Mouse (Mus musculus): Measurements from ENCODE around the gene Ttll11. TPM values are rescaled to one million over a fixed set of nuclear protein-coding genes. Genes with fewer than 3 reads are reported as not detected.

Ttll11 gene
- polyA plus RNA-seq, 1 experiment from 2014 or later: 1.00 TPM

DNA sequence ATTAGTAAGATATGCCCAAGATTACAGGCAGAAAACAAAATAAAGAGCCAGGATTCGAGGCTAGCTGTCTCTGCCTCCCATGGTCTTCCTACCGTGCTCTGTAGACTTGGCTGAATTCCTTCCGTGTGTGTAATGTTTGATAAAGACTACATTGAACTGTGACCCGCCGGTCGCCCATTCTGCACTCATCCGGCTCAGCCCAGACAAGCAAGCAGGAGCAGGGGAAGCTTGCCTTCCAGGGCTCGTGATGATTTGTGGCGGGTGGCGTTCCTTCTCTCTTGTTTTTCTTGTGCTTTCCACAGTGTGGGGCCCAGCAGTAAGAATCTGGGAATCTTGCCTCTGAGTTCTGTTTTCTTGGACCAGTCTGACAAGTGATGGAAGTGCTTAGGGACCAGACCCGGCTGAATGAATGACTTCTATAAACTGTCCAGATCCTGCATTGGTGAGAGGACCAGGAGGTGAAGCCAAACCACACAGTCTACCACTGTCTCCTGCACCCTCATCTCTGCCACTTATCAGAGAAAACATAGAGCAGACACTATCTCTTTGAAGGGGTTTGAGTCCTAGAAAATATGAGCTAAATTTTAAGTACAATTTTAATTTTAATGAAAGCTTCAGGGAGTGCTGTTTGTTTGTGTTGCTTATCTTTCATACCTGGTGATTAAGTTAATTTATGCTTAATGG is 146.8 kb downstream of the Ttll11 start:
- Histone ChIP-seq H3K4me1 (ENCODE audit: control insufficient read depth in 2 of 2, insufficient read depth in 2 of 2, low read length in 2 of 2) (peaks cover 22 to 30% of the 10 kb centered on the region in 2 experiments), H3K9me3 (ENCODE audit: control insufficient read depth, low read length) (peaks cover 14% of the 10 kb centered on the region), H3K4me3 (ENCODE audit: control insufficient read depth in 1 of 2, insufficient read depth in 1 of 2, low read depth in 1 of 2, low read length in 2 of 2) (no peak overlapping the region), H3K36me3 (ENCODE audit: control insufficient read depth, insufficient read depth, low read length) (no peaks in the 10 kb centered on the region), H3K4me2 (ENCODE audit: low read length) (0 out of 2 replicates have a peak overlapping the region, but pooled peaks have one; percentile 6), H3K27ac (replicated peaks in 1 of 2; ENCODE audit: control insufficient read depth in 1 of 2, insufficient read depth in 1 of 2, low read depth in 2 of 2, low read length in 2 of 2) (no peak overlapping the region; a peak in 2 of 4 replicates), H3K9ac (ENCODE audit: low read length) (no peak overlapping the region), H3K27me3 (ENCODE audit: control insufficient read depth, insufficient read depth, low read length) (no peaks in the 10 kb centered on the region)
- WGBS: 3% methylated on average over 11 of the region's 11 CpGs
- ATAC-seq (ENCODE audit: insufficient number of reproducible peaks, insufficient read depth, low FRiP score, low read depth): peak; percentile 72; the same call in 1 of the 2 replicates

DNA sequence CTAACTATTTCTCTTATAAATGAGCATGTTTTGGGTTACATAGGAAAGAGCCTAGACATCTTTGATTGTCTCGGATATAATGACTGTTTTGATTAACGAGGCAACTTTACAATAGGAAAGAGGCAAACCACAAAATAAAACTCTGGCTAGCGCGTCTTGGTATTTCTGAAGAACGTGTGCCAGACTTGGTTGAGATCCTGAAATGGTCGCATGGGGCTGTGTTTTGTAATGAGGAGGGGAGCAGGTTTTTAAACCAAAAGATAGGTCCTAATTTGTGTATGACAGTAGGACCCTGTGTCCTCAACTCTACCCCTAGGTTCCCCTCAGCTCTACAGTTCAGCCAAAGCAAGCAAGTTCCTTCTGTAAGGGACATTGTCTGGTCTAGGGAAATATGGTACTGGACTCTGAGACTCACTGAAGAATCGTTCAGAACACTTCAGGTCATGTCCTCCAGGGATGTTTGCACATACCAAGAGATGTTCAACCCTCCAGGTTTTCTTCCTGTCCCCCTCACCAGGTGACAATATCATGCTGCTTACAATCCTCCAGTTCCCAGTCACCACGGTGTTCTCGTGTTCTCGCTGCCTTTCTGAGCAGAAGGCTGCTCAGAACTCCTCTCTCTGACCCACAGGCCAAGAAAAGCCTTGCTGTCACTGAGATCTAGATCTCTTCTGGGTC is 147.7 kb downstream of the Ttll11 start:
- Histone ChIP-seq H3K4me2 (ENCODE audit: low read length) (no peak overlapping the region), H3K9me3 (ENCODE audit: control insufficient read depth, low read length) (peaks cover 9% of the 10 kb centered on the region), H3K36me3 (ENCODE audit: control insufficient read depth, insufficient read depth, low read length) (no peaks in the 10 kb centered on the region), H3K27ac (replicated peaks in 1 of 2; ENCODE audit: control insufficient read depth in 1 of 2, insufficient read depth in 1 of 2, low read depth in 2 of 2, low read length in 2 of 2) (peak overlapping the region; percentile 1 to 43; a peak in 2 of 4 replicates), H3K27me3 (ENCODE audit: control insufficient read depth, insufficient read depth, low read length) (no peaks in the 10 kb centered on the region), H3K4me3 (ENCODE audit: control insufficient read depth in 1 of 2, insufficient read depth in 1 of 2, low read depth in 1 of 2, low read length in 2 of 2) (no peak overlapping the region), H3K4me1 (ENCODE audit: control insufficient read depth in 2 of 2, insufficient read depth in 2 of 2, low read length in 2 of 2) (peaks cover 22 to 30% of the 10 kb centered on the region in 2 experiments), H3K9ac (ENCODE audit: low read length) (no peak overlapping the region)
- ATAC-seq (ENCODE audit: insufficient number of reproducible peaks, insufficient read depth, low FRiP score, low read depth): no peak
- whole genome bisulfite sequencing: 72% methylated on average over 10 of the region's 10 CpGs

DNA sequence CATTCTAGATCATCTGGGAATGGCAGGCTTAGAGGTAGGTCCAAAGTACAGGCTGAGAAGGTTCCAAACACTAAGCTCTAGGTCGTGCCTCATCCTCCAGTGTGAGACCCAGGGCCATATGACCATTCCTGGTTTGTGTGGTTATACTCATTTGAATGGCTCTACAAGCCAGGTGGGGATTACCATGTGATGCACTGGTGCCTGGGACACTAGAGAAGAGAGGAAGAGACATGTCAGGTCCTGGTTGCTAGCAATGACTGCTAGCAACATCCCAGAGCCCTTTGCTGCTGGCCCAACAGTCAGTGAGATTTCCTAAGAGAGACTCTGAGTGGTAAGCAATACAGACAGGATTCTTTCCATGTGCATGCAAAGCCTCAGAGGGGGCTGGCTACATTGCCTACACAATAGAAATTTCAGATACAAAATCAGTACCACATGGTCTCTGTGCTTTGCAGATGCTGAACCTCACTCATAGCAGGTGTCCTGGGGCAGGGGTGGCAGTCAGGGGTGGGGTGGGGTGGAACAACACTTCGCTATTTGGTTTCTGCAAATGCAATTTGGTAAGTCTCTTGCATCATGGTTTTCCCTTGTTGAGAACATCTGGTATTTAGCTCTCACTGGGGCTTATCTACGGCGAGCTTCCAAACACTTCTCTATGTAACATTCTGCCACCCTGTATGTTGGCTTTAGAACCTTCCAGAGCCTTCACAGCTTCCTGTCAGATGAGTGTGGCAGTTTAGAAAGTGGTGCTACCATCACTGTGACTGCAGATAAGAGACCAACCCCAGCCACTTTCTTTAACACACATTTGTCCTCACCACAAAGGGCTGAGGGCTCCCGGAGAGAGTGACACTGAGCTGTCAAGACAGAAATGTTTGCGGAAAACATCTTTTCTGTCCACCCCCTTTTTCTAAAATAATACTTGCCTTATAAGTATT is 148.5 kb downstream of the Ttll11 start:
- 48% methylated on average over 6 of the region's 6 CpGs for WGBS
- ATAC-seq (ENCODE audit: insufficient number of reproducible peaks, insufficient read depth, low FRiP score, low read depth): no peak
- Histone ChIP-seq H3K27ac (replicated peaks in 1 of 2; ENCODE audit: control insufficient read depth in 1 of 2, insufficient read depth in 1 of 2, low read depth in 2 of 2, low read length in 2 of 2) (peak overlapping the region in 1 of 2 experiments; percentile 43; a peak in 1 of 4 replicates), H3K4me3 (ENCODE audit: control insufficient read depth in 1 of 2, insufficient read depth in 1 of 2, low read depth in 1 of 2, low read length in 2 of 2) (no peak overlapping the region), H3K27me3 (ENCODE audit: control insufficient read depth, insufficient read depth, low read length) (no peaks in the 10 kb centered on the region), H3K4me2 (ENCODE audit: low read length) (no peak overlapping the region), H3K36me3 (ENCODE audit: control insufficient read depth, insufficient read depth, low read length) (no peaks in the 10 kb centered on the region), H3K9me3 (ENCODE audit: control insufficient read depth, low read length) (0 out of 2 replicates have a peak, but pooled peaks cover 2% of the 10 kb centered on the region), H3K4me1 (ENCODE audit: control insufficient read depth in 2 of 2, insufficient read depth in 2 of 2, low read length in 2 of 2) (peaks cover 22 to 30% of the 10 kb centered on the region in 2 experiments), H3K9ac (ENCODE audit: low read length) (no peak overlapping the region)

DNA sequence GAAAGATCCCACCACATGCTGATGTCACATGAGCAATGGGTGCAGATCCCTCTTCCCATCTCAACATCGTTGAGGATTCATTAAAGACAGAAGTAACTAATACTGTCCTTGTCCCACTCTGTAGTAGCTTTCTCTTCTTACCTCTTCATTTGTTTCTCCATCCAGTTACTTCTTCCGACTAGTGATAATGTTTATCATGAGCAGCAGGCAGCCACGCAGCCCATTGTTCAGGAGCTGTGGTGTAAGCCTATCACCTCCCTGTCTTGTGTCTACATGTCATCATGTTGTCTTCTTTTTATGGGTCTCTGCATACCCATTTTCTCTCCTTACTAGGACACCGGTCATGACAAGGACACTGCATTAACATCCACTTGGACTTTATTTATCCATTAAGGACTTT is 150.6 kb downstream of the Ttll11 start:
- Histone ChIP-seq H3K4me1 (ENCODE audit: control insufficient read depth in 2 of 2, insufficient read depth in 2 of 2, low read length in 2 of 2) (peaks cover 27 to 45% of the 10 kb centered on the region in 2 experiments), H3K36me3 (ENCODE audit: control insufficient read depth, insufficient read depth, low read length) (no peaks in the 10 kb centered on the region), H3K9ac (ENCODE audit: low read length) (no peak overlapping the region), H3K9me3 (ENCODE audit: control insufficient read depth, low read length) (no peaks in the 10 kb centered on the region), H3K27me3 (ENCODE audit: control insufficient read depth, insufficient read depth, low read length) (no peaks in the 10 kb centered on the region), H3K27ac (replicated peaks in 1 of 2; ENCODE audit: control insufficient read depth in 1 of 2, insufficient read depth in 1 of 2, low read depth in 2 of 2, low read length in 2 of 2) (no peak overlapping the region), H3K4me2 (ENCODE audit: low read length) (no peak overlapping the region), H3K4me3 (ENCODE audit: control insufficient read depth in 1 of 2, insufficient read depth in 1 of 2, low read depth in 1 of 2, low read length in 2 of 2) (no peak overlapping the region)
- WGBS: 54% methylated on average over 4 of the region's 4 CpGs
- ATAC-seq (ENCODE audit: insufficient number of reproducible peaks, insufficient read depth, low FRiP score, low read depth): no peak

DNA sequence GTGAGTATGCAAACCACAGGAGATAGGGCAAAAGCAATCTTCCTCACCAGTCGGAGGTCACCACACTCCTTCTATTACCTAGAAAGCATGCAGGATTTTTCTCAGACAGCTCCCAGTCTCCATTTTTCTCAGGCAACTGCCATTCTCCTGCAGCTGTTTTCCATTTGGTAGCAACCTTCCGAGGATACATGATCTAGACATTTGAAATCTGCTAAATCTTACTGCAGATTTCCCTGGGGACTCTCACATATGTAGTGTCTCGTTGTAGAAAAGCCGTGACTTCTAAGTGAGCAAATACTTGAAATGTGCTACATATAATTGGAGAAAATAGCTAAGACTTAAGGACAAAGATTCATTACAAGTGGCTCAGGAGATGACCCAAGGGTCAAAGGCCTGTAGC is 151.8 kb downstream of the Ttll11 start:
- H3K27me3 ChIP-seq (ENCODE audit: control insufficient read depth, insufficient read depth, low read length): no peaks in the 10 kb centered on the region
- no peak overlapping the region for H3K4me2 ChIP-seq (ENCODE audit: low read length)
- WGBS: 84% methylated on average over 4 of the region's 4 CpGs
- H3K36me3 ChIP-seq (ENCODE audit: control insufficient read depth, insufficient read depth, low read length): no peaks in the 10 kb centered on the region
- H3K9ac ChIP-seq (ENCODE audit: low read length): no peak overlapping the region
- peaks cover 23 to 35% of the 10 kb centered on the region in 2 experiments for H3K4me1 ChIP-seq (ENCODE audit: control insufficient read depth in 2 of 2, insufficient read depth in 2 of 2, low read length in 2 of 2)
- no peak overlapping the region for H3K27ac ChIP-seq (replicated peaks in 1 of 2; ENCODE audit: control insufficient read depth in 1 of 2, insufficient read depth in 1 of 2, low read depth in 2 of 2, low read length in 2 of 2)
- H3K9me3 ChIP-seq (ENCODE audit: control insufficient read depth, low read length): no peaks in the 10 kb centered on the region
- no peak for ATAC-seq (ENCODE audit: insufficient number of reproducible peaks, insufficient read depth, low FRiP score, low read depth)
- H3K4me3 ChIP-seq (ENCODE audit: control insufficient read depth in 1 of 2, insufficient read depth in 1 of 2, low read depth in 1 of 2, low read length in 2 of 2): no peak overlapping the region

DNA sequence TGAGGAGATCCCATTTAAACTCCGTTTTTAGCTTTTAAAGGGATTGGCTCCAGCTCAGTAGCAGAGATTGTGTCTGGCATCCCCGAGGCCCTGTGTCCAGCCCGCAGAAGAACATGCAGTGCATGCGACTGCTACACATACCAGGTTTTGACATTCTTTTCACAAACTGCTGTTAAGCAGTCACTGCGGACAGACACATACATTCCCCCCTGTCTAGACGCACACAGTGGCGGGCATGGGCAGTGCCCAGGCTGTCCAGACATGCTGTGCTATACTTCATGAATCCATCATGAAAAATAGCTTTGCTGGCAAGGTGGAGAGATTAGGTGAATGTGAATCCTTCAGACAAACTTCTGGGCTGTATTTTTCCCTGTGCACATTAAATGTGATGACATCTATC is 154.6 kb downstream of the Ttll11 start:
- ATAC-seq (ENCODE audit: insufficient number of reproducible peaks, insufficient read depth, low FRiP score, low read depth): no peak
- no peaks in the 10 kb centered on the region for H3K27me3 ChIP-seq (ENCODE audit: control insufficient read depth, insufficient read depth, low read length)
- 23% methylated on average over 7 of the region's 7 CpGs for WGBS
- no peak overlapping the region for H3K4me2 ChIP-seq (ENCODE audit: low read length)
- peaks cover 10 to 14% of the 10 kb centered on the region in 2 experiments for H3K4me1 ChIP-seq (ENCODE audit: control insufficient read depth in 2 of 2, insufficient read depth in 2 of 2, low read length in 2 of 2)
- H3K27ac ChIP-seq (replicated peaks in 1 of 2; ENCODE audit: control insufficient read depth in 1 of 2, insufficient read depth in 1 of 2, low read depth in 2 of 2, low read length in 2 of 2): peak overlapping the region; percentile 47 to 56; a peak in 3 of 4 replicates
- no peaks in the 10 kb centered on the region for H3K9me3 ChIP-seq (ENCODE audit: control insufficient read depth, low read length)
- no peaks in the 10 kb centered on the region for H3K36me3 ChIP-seq (ENCODE audit: control insufficient read depth, insufficient read depth, low read length)
- no peak overlapping the region for H3K4me3 ChIP-seq (ENCODE audit: control insufficient read depth in 1 of 2, insufficient read depth in 1 of 2, low read depth in 1 of 2, low read length in 2 of 2)
- H3K9ac ChIP-seq (ENCODE audit: low read length): peak overlapping the region; percentile 1; the same call in 1 of the 2 replicates

DNA sequence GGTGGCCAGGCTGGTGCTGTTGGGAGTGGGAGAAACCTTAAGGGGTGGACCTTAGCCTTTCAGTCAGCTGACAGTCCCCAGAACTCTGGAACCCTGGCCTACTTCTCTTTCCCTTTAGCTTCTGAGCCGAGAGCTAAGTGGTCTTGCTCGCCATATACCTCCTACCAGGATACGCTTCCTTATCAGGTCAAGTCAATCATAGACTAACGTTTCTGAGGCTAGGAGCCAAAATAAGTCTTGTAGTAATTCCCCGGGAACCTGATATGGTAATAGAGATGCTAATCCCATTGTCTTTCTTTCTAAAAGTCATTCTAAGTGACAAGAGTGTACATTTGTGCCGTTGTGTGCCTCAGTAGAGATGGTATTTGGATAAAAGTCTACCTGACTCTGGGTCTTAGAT is 156.1 kb downstream of the Ttll11 start:
- H3K4me1 ChIP-seq (ENCODE audit: control insufficient read depth in 2 of 2, insufficient read depth in 2 of 2, low read length in 2 of 2): peaks cover 10 to 17% of the 10 kb centered on the region in 2 experiments
- H3K4me2 ChIP-seq (ENCODE audit: low read length): no peak overlapping the region
- no peak overlapping the region for H3K9ac ChIP-seq (ENCODE audit: low read length)
- WGBS: 66% methylated on average over 6 of the region's 6 CpGs
- no peak overlapping the region for H3K27ac ChIP-seq (replicated peaks in 1 of 2; ENCODE audit: control insufficient read depth in 1 of 2, insufficient read depth in 1 of 2, low read depth in 2 of 2, low read length in 2 of 2)
- no peak for ATAC-seq (ENCODE audit: insufficient number of reproducible peaks, insufficient read depth, low FRiP score, low read depth)
- H3K9me3 ChIP-seq (ENCODE audit: control insufficient read depth, low read length): no peaks in the 10 kb centered on the region
- H3K36me3 ChIP-seq (ENCODE audit: control insufficient read depth, insufficient read depth, low read length): no peaks in the 10 kb centered on the region
- no peak overlapping the region for H3K4me3 ChIP-seq (ENCODE audit: control insufficient read depth in 1 of 2, insufficient read depth in 1 of 2, low read depth in 1 of 2, low read length in 2 of 2)
- no peaks in the 10 kb centered on the region for H3K27me3 ChIP-seq (ENCODE audit: control insufficient read depth, insufficient read depth, low read length)
